ENCODE assay signal across 8 mouse cellular contexts in the genomic region with DNA sequence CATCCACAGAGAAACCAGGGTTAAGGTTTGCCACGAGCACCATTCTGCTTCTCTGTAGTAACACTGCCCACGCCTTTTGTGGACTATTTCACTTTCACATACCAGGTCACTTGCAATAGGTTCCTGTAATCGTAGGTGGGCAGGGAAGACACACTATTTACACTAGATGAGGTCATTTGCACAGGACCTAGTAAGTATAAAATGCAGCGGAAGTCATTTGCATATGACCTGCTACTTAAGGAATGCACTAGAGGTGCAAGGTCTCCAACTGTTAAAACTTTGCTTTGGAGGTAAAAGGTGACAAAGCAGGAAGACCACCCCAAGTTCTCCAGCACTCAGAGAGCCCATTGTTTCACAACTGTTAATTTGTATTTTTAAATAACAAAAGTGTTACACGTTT. TPM values are rescaled to one million over a fixed set of nuclear protein-coding genes. Genes with fewer than 3 reads are reported as not detected.
A peak's percentile ranks its signal among the peaks of the same experiment; 100 is the strongest.
DNase-seq lines count a peak whose midpoint lies in the region; ATAC-seq lines count a peak whose summit lies in the region.

No protein-coding gene starts in this region.

- H3K4me3 ChIP-seq in heart, embryonic 14.5 days (ENCODE audit: control insufficient read depth in 1 of 2, insufficient read depth in 1 of 2, low read depth in 1 of 2, low read length in 2 of 2), result peak overlapping the region in 1 of 2 experiments; percentile 98; a peak in 1 of 4 replicates
- H3K4me3 ChIP-seq in hindbrain, embryonic 15.5 days, result peak overlapping the region; percentile 86; the same call in 1 of the 2 replicates
- H3K4me3 ChIP-seq in midbrain, embryonic 12.5 days, result peak overlapping the region; percentile 99

- no peaks in the 10 kb centered on the region for H3K27me3 ChIP-seq in heart, embryonic 14.5 days (ENCODE audit: control insufficient read depth, insufficient read depth, low read length)
- no peaks in the 10 kb centered on the region for H3K27me3 ChIP-seq in hindbrain, embryonic 15.5 days
- no peaks in the 10 kb centered on the region for H3K27me3 ChIP-seq in midbrain, embryonic 12.5 days

- no peak overlapping the region for H3K9ac ChIP-seq in heart, embryonic 14.5 days (ENCODE audit: low read length)
- H3K9ac ChIP-seq in hindbrain, embryonic 15.5 days, result no peak overlapping the region
- no peak overlapping the region for H3K9ac ChIP-seq in midbrain, embryonic 12.5 days (replicated peaks)

- DNase-seq in heart, adult 8-10 months (ENCODE audit: low spot score), result no peak
- peak; percentile 81 for DNase-seq in R1 (ENCODE audit: low read depth, low spot score)
- DNase-seq in adrenal gland, postnatal 36 days, result no peak
- no peak for DNase-seq in MN1 (ENCODE audit: low spot score)
- no peak for DNase-seq in gastrocnemius, adult 8-10 months (ENCODE audit: low spot score in 2 of 2)

- peak overlapping the region; percentile 95 for H3K4me2 ChIP-seq in heart, embryonic 14.5 days (ENCODE audit: low read length)
- peak overlapping the region; percentile 92 for H3K4me2 ChIP-seq in hindbrain, embryonic 15.5 days
- H3K4me2 ChIP-seq in midbrain, embryonic 12.5 days (replicated peaks), result peak overlapping the region; percentile 99

- 56% methylated on average over 5 of the region's 5 CpGs for WGBS in heart, embryonic 14.5 days
- 69% methylated on average over 5 of the region's 5 CpGs for WGBS in hindbrain, embryonic 15.5 days
- WGBS in midbrain, embryonic 12.5 days, result 69% methylated on average over 5 of the region's 5 CpGs

- peaks cover 9% of the 10 kb centered on the region for H3K36me3 ChIP-seq in heart, embryonic 14.5 days (ENCODE audit: control insufficient read depth, insufficient read depth, low read length)
- no peaks in the 10 kb centered on the region for H3K36me3 ChIP-seq in hindbrain, embryonic 15.5 days
- H3K36me3 ChIP-seq in midbrain, embryonic 12.5 days, result no peaks in the 10 kb centered on the region

- ATAC-seq in heart, embryonic 14.5 days (ENCODE audit: insufficient number of reproducible peaks, insufficient read depth, low FRiP score, low read depth), result no peak
- ATAC-seq in hindbrain, embryonic 15.5 days (ENCODE audit: low FRiP score, low read depth), result no peak
- ATAC-seq in midbrain, embryonic 12.5 days (ENCODE audit: low FRiP score, low read depth), result no peak

- H3K27ac ChIP-seq in heart, embryonic 14.5 days (replicated peaks in 1 of 2; ENCODE audit: control insufficient read depth in 1 of 2, insufficient read depth in 1 of 2, low read depth in 2 of 2, low read length in 2 of 2), result no peak overlapping the region
- H3K27ac ChIP-seq in hindbrain, embryonic 15.5 days (replicated peaks), result no peak overlapping the region
- no peak overlapping the region for H3K27ac ChIP-seq in midbrain, embryonic 12.5 days (replicated peaks)

- H3K4me1 ChIP-seq in heart, embryonic 14.5 days (ENCODE audit: control insufficient read depth in 2 of 2, insufficient read depth in 2 of 2, low read length in 2 of 2), result peaks cover 3 to 12% of the 10 kb centered on the region in 2 experiments; a peak in 3 of 4 replicates
- peaks cover 35% of the 10 kb centered on the region for H3K4me1 ChIP-seq in hindbrain, embryonic 15.5 days (replicated peaks)
- H3K4me1 ChIP-seq in midbrain, embryonic 12.5 days, result peaks cover 27% of the 10 kb centered on the region

- no peaks in the 10 kb centered on the region for H3K9me3 ChIP-seq in heart, embryonic 14.5 days (ENCODE audit: control insufficient read depth, low read length)
- no peaks in the 10 kb centered on the region for H3K9me3 ChIP-seq in hindbrain, embryonic 15.5 days
- no peaks in the 10 kb centered on the region for H3K9me3 ChIP-seq in midbrain, embryonic 12.5 days

RNA-seq across cellular contexts. Expression of gene Kctd3, which starts 1.4 kb away (rescaled TPM):
- polyA plus RNA-seq in heart, embryonic 14.5 days (2014; fragmentation: Nextera tagmentation; extraction: Ambion mirVana), result 25.9 and 27.8 TPM in 2 replicates
- 10 to 100 TPM; 10.9 to 15.4 (median 13.6) TPM for total RNA-seq in heart, adult 8-10 months (2022)
- 48.3 and 53.3 TPM in 2 replicates for polyA plus RNA-seq in hindbrain, embryonic 15.5 days (2015; fragmentation: Nextera tagmentation; extraction: Ambion mirVana)
- polyA plus RNA-seq in midbrain, embryonic 12.5 days (2016; fragmentation: Nextera tagmentation; extraction: Ambion mirVana), result 41.1 and 43.9 TPM in 2 replicates
- 10 to 100 TPM; 30.9 to 33.7 TPM for total RNA-seq in adrenal gland, postnatal 36 days (2021)
- total RNA-seq in gastrocnemius, adult 8-10 months (2022), result 10 to 100 TPM; 11.6 to 14.1 (median 12.9) TPM
